Mouse (Mus musculus) cerebellum, postnatal 10 days (tissue): Measurements from ENCODE around the gene Zfp420.
A peak's percentile ranks its signal among the peaks of the same experiment; 100 is the strongest.

ENCODE experiments used
- DNase-seq, 2 experiments: peaks; one replicate each; pipeline ENCODE4 v3.0.0; 2021; ENCODE audit warnings: mixed read lengths in 2 of 2

Zfp420 gene

GRCm38 (mm10) chr7:29904101-29904500 is 44.3 kb downstream of the Zfp420 start:
- no peak for DNase-seq

- DNase-seq, result peak; percentile 86 to 89
Observed at GRCm38 (mm10) chr7:29905966-29906681, 46.3 kb downstream of the Zfp420 start, which contains the start of gene Zfp27. Zfp27 (minus strand) TSS chr7:29906572.

- peak in 1 of 2 experiments; percentile 23 for DNase-seq
Observed at GRCm38 (mm10) chr7:29906682-29907058, 46.9 kb downstream of the Zfp420 start.

- DNase-seq, result peak; percentile 8 to 16
Observed at GRCm38 (mm10) chr7:29907206-29907605, 47.4 kb downstream of the Zfp420 start.

GRCm38 (mm10) chr7:29908130-29908950 is 48.6 kb downstream of the Zfp420 start, which contains the start of gene Zfp383:
Zfp383 (plus strand) TSS chr7:29908223.
- peak; percentile 90 to 92 for DNase-seq

- peak in 1 of 2 experiments; percentile 19 for DNase-seq
Observed at GRCm38 (mm10) chr7:29910252-29910651, 50.5 kb downstream of the Zfp420 start.

GRCm38 (mm10) chr7:29912172-29912571 is 52.4 kb downstream of the Zfp420 start:
- DNase-seq, result no peak

- DNase-seq, result no peak
Observed at GRCm38 (mm10) chr7:29917371-29918061, 57.7 kb downstream of the Zfp420 start.

GRCm38 (mm10) chr7:29918062-29918453 is 58.3 kb downstream of the Zfp420 start:
- DNase-seq, result no peak

- no peak for DNase-seq
Observed at GRCm38 (mm10) chr7:29921439-29922093, 61.8 kb downstream of the Zfp420 start.

- DNase-seq, result no peak
Observed at GRCm38 (mm10) chr7:29922780-29923179, 63.0 kb downstream of the Zfp420 start.
